Mouse (Mus musculus) myocyte (in vitro differentiated cells): ENCODE results near the gene Tacc2. TPM values are rescaled to one million over a fixed set of nuclear protein-coding genes. Genes with fewer than 3 reads are reported as not detected.

ENCODE experiments used
- H3K27me3 ChIP-seq: one replicate; pipeline ENCODE4 v1.6.1; 2011; ENCODE audit not compliant: control insufficient read depth, insufficient read depth, insufficient read length
- H3K36me3 ChIP-seq: one replicate; pipeline ENCODE4 v1.6.1; 2011; ENCODE audit not compliant: control insufficient read depth, insufficient read depth
- H3K4me2 ChIP-seq: one replicate; pipeline ENCODE4 v1.6.1; 2011; ENCODE audit warnings: low read depth, control low read depth
- H3K4me3 ChIP-seq: one replicate; pipeline ENCODE4 v1.5.1; 2011; ENCODE audit warnings: mild to moderate bottlenecking, control low read depth, moderate library complexity
- H3K79me2 ChIP-seq: one replicate; pipeline ENCODE4 v1.6.1; 2011; ENCODE audit not compliant: control insufficient read depth, insufficient read depth
- H3ac ChIP-seq: one replicate; pipeline ENCODE4 v1.6.1; 2011; ENCODE audit not compliant: control insufficient read depth, insufficient read length
- CEBPB ChIP-seq: IDR thresholded peaks from 2 replicates; pipeline ENCODE4 v1.6.1; 2011; ENCODE audit warnings: mild to moderate bottlenecking, moderate library complexity; ENCODE audit not compliant: poor library complexity, insufficient read depth, severe bottlenecking
- E2F4 ChIP-seq: IDR thresholded peaks from one replicate; pipeline ENCODE4 v1.6.1; 2011; ENCODE audit warnings: mild to moderate bottlenecking, control low read depth, moderate library complexity; ENCODE audit not compliant: insufficient read depth
- MAX ChIP-seq: IDR thresholded peaks from one replicate; pipeline ENCODE4 v1.6.1; 2011; ENCODE audit warnings: low read depth, mild to moderate bottlenecking, control low read depth
- MYOD1 ChIP-seq, 3 experiments: IDR thresholded peaks; one replicate each; pipeline ENCODE4 v1.6.1; 2011; ENCODE audit warnings: control low read depth in 2 of 3, low read depth in 2 of 3, mild to moderate bottlenecking in 2 of 3, moderate library complexity in 1 of 3; ENCODE audit not compliant: insufficient read length in 2 of 3, control insufficient read depth in 1 of 3
- MYOG ChIP-seq, 3 experiments: IDR thresholded peaks; one replicate each; pipeline ENCODE4 v1.6.1; 2011; ENCODE audit warnings: control low read depth in 2 of 3, low read depth in 2 of 3, mild to moderate bottlenecking in 2 of 3; ENCODE audit not compliant: insufficient read length in 2 of 3, control insufficient read depth in 1 of 3, insufficient read depth in 1 of 3
- POLR2A ChIP-seq: IDR thresholded peaks from one replicate; pipeline ENCODE4 v1.6.1; 2011; ENCODE audit warnings: low read depth, mild to moderate bottlenecking, control low read depth, moderate library complexity; ENCODE audit not compliant: insufficient read length
- POLR2AphosphoS2 ChIP-seq: IDR thresholded peaks from one replicate; pipeline ENCODE4 v1.6.1; 2011; ENCODE audit warnings: low read depth, control low read depth; ENCODE audit not compliant: insufficient read length
- REST ChIP-seq: IDR thresholded peaks from one replicate; pipeline ENCODE4 v1.6.1; 2011; ENCODE audit warnings: mild to moderate bottlenecking, control low read depth, moderate library complexity; ENCODE audit not compliant: insufficient read depth, insufficient read length
- SRF ChIP-seq: IDR thresholded peaks from one replicate; pipeline ENCODE4 v1.6.1; 2011; ENCODE audit warnings: low read depth; ENCODE audit not compliant: control insufficient read depth, insufficient read length
- TCF12 ChIP-seq: IDR thresholded peaks from one replicate; pipeline ENCODE4 v1.6.1; 2011; ENCODE audit warnings: mild to moderate bottlenecking, control low read depth; ENCODE audit not compliant: poor library complexity, insufficient read depth, severe bottlenecking
- TCF3 ChIP-seq: IDR thresholded peaks from one replicate; pipeline ENCODE4 v1.6.1; 2011; ENCODE audit warnings: low read depth, control low read depth; ENCODE audit not compliant: insufficient read length
- USF1 ChIP-seq: IDR thresholded peaks from one replicate; pipeline ENCODE4 v1.6.1; 2011; ENCODE audit warnings: low read depth, mild to moderate bottlenecking, control low read depth, moderate library complexity
- polyA plus RNA-seq: library from polyadenylated mRNA; unstranded; fragments of >200 nt; fragmentation: generic; extraction: Trizol; gene quantifications from one replicate; pipeline ENCODE4 v1.2.1, GENCODE M21; 2012; ENCODE audit warnings: missing spikeins

Tacc2 gene
- polyA plus RNA-seq, 1 experiment = 61.8 TPM

DNA sequence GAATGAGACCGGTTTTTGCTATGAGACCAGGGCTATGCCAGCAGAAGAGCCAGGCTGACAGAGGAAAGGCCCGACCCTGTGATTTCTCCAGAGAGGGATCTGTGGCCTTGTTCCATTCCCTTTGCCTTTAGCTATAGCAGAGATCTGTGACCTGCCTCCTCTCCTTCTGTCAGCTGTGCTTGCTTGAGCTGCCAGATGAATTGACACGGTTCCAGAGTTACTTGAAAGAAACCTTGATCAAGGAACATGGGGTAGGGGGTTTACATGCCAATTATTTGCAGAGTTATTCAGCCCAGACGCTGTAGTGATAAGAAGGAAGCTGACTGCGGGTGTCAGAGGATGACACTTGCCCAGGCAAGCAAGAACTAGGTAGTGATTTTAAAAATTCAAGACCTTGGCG is 20.3 kb downstream of the Tacc2 start:
- H3K36me3 ChIP-seq = no peaks in the 10 kb centered on the region
- peak overlapping the region; percentile 30 for H3K4me2 ChIP-seq
- no peaks in the 10 kb centered on the region for H3K79me2 ChIP-seq
- H3ac ChIP-seq = no peak overlapping the region
- H3K4me3 ChIP-seq = no peak overlapping the region
- TF ChIP-seq E2F4 = no peak
- no peak for TF ChIP-seq USF1
- TF ChIP-seq TCF12 = no peak
- no peak for TF ChIP-seq REST
- no peak for TF ChIP-seq TCF3
- no peak for TF ChIP-seq MYOD1 (IDR thresholded peaks at IDR 0.05; ENCODE audit: control insufficient read depth in 1 of 3, insufficient read length in 2 of 3, low read depth in 2 of 3)
- TF ChIP-seq MYOG (IDR thresholded peaks at IDR 0.05; ENCODE audit: control insufficient read depth in 1 of 3, insufficient read depth in 1 of 3, insufficient read length in 2 of 3, low read depth in 2 of 3) = no peak
- no peaks in the 10 kb centered on the region for H3K27me3 ChIP-seq

GRCm38 (mm10) chr7:130600074-130600473 is 22.8 kb downstream of the Tacc2 start:
- TF ChIP-seq TCF3 (no peak), MYOG (IDR thresholded peaks at IDR 0.05; ENCODE audit: control insufficient read depth in 1 of 3, insufficient read depth in 1 of 3, insufficient read length in 2 of 3, low read depth in 2 of 3) (no peak), TCF12 (no peak), E2F4 (no peak), POLR2A (no peak), POLR2AphosphoS2 (no peak), MAX (no peak), SRF (no peak), USF1 (no peak), REST (no peak), MYOD1 (IDR thresholded peaks at IDR 0.05; ENCODE audit: control insufficient read depth in 1 of 3, insufficient read length in 2 of 3, low read depth in 2 of 3) (no peak), CEBPB (no peak)
- Histone ChIP-seq H3K79me2 (no peaks in the 10 kb centered on the region), H3K4me2 (no peak overlapping the region), H3K27me3 (no peaks in the 10 kb centered on the region), H3K36me3 (no peaks in the 10 kb centered on the region), H3ac (no peak overlapping the region), H3K4me3 (no peak overlapping the region)

DNA sequence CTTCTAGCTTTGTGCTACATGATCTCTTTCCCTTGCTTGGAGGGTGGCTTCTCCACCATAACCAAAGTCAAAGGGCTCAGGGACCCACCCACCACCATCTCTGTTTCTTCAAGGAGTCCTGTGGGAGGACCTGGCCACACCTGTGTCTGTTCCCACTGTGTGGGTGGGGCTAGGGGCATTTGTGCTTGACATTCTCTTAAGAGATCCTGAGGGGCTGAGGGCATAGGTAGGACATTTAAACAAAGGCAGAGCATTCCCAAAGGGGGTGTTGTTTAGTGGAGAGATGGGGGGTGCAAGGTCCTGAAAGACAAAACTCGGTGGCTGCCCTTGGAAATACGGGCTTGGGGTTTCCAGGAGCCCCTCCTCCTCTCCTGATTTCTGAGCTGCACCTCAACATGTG is 23.3 kb downstream of the Tacc2 start:
- no peak overlapping the region for H3K4me2 ChIP-seq
- no peaks in the 10 kb centered on the region for H3K79me2 ChIP-seq
- TF ChIP-seq CEBPB = no peak
- TF ChIP-seq USF1 = no peak
- no peak for TF ChIP-seq SRF
- no peak for TF ChIP-seq POLR2AphosphoS2
- TF ChIP-seq MYOG (IDR thresholded peaks at IDR 0.05; ENCODE audit: control insufficient read depth in 1 of 3, insufficient read depth in 1 of 3, insufficient read length in 2 of 3, low read depth in 2 of 3) = no peak
- TF ChIP-seq POLR2A = no peak
- no peak for TF ChIP-seq TCF3
- TF ChIP-seq MAX = no peak
- no peak for TF ChIP-seq REST
- no peaks in the 10 kb centered on the region for H3K36me3 ChIP-seq
- H3K4me3 ChIP-seq = no peak overlapping the region
- no peak overlapping the region for H3ac ChIP-seq
- no peaks in the 10 kb centered on the region for H3K27me3 ChIP-seq

- TF ChIP-seq USF1 (no peak), TCF3 (no peak), POLR2AphosphoS2 (no peak), CEBPB (no peak), TCF12 (no peak), MAX (no peak), REST (no peak), MYOD1 (IDR thresholded peaks at IDR 0.05; ENCODE audit: control insufficient read depth in 1 of 3, insufficient read length in 2 of 3, low read depth in 2 of 3) (no peak), POLR2A (no peak), E2F4 (no peak), SRF (no peak), MYOG (IDR thresholded peaks at IDR 0.05; ENCODE audit: control insufficient read depth in 1 of 3, insufficient read depth in 1 of 3, insufficient read length in 2 of 3, low read depth in 2 of 3) (no peak)
- H3K36me3 ChIP-seq = no peaks in the 10 kb centered on the region
- H3K79me2 ChIP-seq = no peaks in the 10 kb centered on the region
These were observed 25.6 kb downstream of the Tacc2 start for GRCm38 (mm10) chr7:130602804-130603203.

DNA sequence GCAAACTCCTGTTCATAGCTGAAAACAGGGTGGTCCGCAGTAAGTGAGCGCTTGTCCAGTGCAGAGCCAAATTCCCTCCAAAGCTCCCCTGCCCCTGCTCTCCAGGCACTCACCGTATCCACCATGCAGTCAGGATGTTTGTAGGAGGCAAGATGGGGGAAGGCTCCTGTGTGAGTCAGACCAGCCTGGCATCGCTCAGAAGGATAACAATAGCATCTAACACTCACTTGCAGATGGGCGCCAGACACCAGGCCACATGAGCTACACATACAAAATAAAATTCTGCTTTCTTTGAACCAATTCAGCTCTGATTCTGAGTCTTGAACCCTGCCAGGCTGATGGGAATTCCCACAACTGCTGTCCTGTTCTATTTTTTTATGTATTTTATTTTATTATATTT is 26.3 kb downstream of the Tacc2 start:
- H3K4me3 ChIP-seq = no peak overlapping the region
- no peaks in the 10 kb centered on the region for H3K36me3 ChIP-seq
- no peaks in the 10 kb centered on the region for H3K27me3 ChIP-seq
- no peak overlapping the region for H3ac ChIP-seq
- TF ChIP-seq SRF (no peak), REST (no peak), CEBPB (no peak), POLR2AphosphoS2 (no peak), USF1 (no peak), POLR2A (no peak), MYOG (IDR thresholded peaks at IDR 0.05; ENCODE audit: control insufficient read depth in 1 of 3, insufficient read depth in 1 of 3, insufficient read length in 2 of 3, low read depth in 2 of 3) (no peak), TCF3 (no peak), MAX (no peak), E2F4 (no peak), TCF12 (no peak), MYOD1 (IDR thresholded peaks at IDR 0.05; ENCODE audit: control insufficient read depth in 1 of 3, insufficient read length in 2 of 3, low read depth in 2 of 3) (no peak)
- no peaks in the 10 kb centered on the region for H3K79me2 ChIP-seq
- no peak overlapping the region for H3K4me2 ChIP-seq

More at GRCm38 (mm10) chr7:130602804-130603203, 25.6 kb downstream of the Tacc2 start:
- H3ac ChIP-seq = no peak overlapping the region
- H3K4me2 ChIP-seq = no peak overlapping the region
- no peaks in the 10 kb centered on the region for H3K27me3 ChIP-seq
- H3K4me3 ChIP-seq = no peak overlapping the region
